Mouse (Mus musculus): ENCODE measurements at regions not wholly inside any gene's neighbourhood (a gene's known extent, or its start where the extent isn't known, plus 50 kb on each side); places are given as distances from the start of the nearest gene placed in this dataset.

DNA sequence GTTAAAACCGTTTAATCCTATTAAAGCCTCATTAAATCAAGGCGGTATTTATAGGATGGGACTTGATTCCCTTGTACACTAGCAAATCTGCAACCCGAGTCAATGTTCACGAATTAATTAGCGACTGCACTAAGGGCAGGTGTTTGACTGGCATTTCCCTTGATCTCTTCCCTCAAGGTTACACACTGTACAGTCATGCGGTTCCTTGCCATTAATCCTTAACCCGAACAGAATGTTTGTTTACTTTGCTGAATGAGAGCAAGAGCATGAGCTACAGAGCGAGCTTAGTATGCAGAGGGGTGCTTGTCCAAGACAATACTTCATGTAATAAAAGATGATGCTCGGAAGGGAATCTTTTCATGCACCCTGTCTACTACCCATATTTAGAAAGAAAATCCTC lies 1620.9 kb upstream of the Tenm2 start:
- TF ChIP-seq CTCF (IDR thresholded peaks at IDR 0.05; ENCODE audit: control insufficient read depth, insufficient read depth, insufficient replicate concordance, low read depth, low read length) (no peak), POLR2A (IDR thresholded peaks at IDR 0.05; ENCODE audit: control insufficient read depth, low read depth, low read length) (no peak)

Measured in testis, adult 2 months (tissue).